Mouse (Mus musculus) cerebellum, adult 2 months (tissue): ENCODE results near the gene Fam3c.

ENCODE experiments used
- CTCF ChIP-seq: fragments of 200-500 bp; IDR thresholded peaks from 2 replicates; pipeline ENCODE4 v1.5.1; 2011; ENCODE audit warnings: low read depth, mild to moderate bottlenecking, control low read depth, low read length, moderate library complexity, borderline replicate concordance; ENCODE audit not compliant: insufficient read depth
- POLR2A ChIP-seq: fragments of 200-500 bp; IDR thresholded peaks from 2 replicates; pipeline ENCODE4 v1.6.1; 2011; ENCODE audit warnings: low read length, control low read depth, borderline replicate concordance; ENCODE audit not compliant: insufficient read depth

GRCm38 (mm10) chr6:22361941-22362340, 5.9 kb upstream of the Fam3c start:
- TF ChIP-seq POLR2A, result no peak
- TF ChIP-seq CTCF, result no peak
